Mouse (Mus musculus): ENCODE measurements around the gene Lmntd2.
"Not testable (repeated sequence)": the region's sequence is repeated elsewhere in the genome, so short reads cannot be mapped to it uniquely, and the experiment has no call there.

The Lmntd2 gene

GRCm38 (mm10) chr7:141213605-141214235 lies at the start of gene Lmntd2:
Lmntd2 (minus strand) TSS chr7:141214080.
- no peak for DNase-seq

DNA sequence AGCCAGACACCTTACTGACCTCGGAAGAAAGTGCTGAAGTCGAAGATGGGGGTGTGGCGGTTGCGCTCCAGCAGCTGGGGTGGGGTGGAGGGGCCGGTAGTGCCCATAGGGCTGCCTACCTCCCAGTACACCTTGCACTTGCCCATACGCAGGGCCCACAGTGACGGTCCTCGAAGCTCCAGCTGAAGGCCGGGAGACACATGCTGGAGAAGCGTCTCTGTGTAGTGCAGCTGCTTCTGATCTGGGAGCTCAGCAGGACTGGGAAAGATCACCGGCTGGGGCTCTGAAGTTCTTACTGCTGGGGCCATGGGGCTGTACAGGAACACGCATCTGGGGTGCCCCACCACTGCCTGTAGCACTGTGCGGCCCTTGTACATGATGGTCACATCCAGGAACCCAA lies 49.8 kb upstream of the Lmntd2 start:
- DNase-seq, result no peak

DNA sequence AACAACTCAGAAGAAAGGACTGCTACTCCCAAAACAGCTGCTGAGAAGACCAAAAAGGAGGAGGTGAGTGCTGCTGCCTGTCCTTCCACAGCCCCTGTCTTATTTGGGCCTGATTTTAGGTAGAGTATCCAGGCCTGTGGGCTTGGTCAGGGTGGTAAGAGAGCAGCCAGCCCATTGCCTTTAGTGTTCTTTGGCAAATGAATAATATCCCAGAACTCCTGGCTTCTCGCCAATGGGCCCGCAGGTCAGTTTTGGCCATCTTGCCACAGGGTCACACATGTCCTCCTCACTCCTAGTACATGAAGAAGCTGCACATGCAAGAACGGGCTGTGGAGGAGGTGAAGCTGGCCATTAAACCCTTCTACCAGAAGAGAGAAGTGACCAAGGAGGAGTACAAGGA lies 47.6 kb upstream of the Lmntd2 start:
- DNase-seq, result no peak

GRCm38 (mm10) chr7:141256159-141256558 lies 42.3 kb upstream of the Lmntd2 start:
- DNase-seq, result no peak

DNA sequence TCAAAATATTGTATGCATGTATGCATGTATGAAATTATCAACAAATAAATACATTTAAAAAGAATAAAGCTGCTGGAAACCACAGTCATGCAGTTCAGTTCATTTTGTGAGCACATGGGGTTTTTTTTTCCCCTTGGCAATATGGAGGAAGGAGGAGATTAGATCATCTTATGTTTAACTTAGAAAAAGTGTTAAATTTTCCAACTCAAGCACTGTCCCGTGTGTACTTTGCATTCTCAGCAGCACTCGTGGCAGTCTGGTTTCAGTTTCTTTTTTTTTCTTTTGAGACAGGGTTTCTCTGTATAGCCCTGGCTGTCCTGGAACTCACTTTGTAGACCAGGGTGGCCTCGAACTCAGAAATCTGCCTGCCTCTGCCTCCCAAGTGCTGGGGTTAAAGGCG lies 36.6 kb upstream of the Lmntd2 start:
- not testable (repeated sequence) for DNase-seq

DNA sequence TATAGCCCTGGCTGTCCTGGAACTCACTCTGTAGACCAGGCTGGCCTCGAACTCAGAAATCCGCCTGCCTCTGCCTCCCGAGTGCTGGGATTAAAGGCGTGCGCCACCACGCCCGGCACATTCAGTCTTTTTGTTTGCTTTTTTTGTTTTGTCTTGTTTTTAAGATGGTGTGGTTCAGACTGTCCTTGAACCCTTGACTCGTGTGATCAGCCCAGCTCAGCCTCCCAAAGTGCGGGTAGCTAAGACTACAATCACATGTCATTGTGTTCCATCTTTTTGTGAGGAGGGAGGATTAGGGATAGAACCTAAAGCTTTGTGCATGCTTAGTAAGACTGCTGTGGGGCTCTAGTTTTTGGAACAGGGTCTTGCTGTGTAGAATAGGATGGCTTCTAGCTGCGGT lies 17.7 kb upstream of the Lmntd2 start:
- DNase-seq, result no peak

GRCm38 (mm10) chr7:141231111-141231510 lies 17.2 kb upstream of the Lmntd2 start:
- DNase-seq, result no peak

DNA sequence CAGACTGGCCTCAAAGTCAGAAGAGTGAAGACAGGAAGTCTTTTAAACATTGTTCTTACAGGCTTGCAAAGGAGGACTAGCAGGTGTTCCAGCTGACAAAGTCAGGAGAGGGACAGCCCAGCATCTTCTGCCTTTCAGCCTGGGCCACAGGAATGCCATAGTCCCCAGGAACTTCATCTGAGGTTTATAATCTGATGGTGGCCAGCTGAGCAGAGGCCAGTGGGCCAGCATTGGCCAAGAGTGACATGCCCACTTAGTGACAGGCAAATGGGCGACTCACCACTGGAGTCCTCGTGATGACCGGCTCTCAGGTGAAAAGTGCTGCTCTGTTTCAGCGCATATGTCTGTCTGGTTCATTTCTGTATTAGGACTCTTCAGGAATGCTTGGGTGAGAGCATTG lies 16.7 kb upstream of the Lmntd2 start:
- DNase-seq, result no peak

DNA sequence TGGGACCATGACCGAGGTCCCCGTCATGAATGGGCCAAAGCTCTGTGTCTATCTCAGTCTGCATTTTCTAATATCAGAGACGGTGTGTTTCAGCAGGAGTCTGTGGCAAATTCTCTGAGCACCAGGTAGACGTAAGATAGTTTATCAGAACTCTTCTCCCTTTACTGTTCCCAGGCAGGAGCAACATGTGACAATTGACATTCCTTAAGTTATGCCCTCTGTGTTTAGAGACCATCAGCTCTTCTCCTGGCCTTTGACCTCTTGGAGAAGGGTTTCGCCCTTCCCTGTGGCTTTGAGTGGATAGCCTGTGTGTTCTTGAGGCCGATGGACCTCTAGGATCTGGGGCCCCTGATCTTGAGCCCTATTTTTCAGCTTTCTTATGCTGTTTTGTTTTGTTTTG lies 15.8 kb upstream of the Lmntd2 start:
- no peak for DNase-seq

DNA sequence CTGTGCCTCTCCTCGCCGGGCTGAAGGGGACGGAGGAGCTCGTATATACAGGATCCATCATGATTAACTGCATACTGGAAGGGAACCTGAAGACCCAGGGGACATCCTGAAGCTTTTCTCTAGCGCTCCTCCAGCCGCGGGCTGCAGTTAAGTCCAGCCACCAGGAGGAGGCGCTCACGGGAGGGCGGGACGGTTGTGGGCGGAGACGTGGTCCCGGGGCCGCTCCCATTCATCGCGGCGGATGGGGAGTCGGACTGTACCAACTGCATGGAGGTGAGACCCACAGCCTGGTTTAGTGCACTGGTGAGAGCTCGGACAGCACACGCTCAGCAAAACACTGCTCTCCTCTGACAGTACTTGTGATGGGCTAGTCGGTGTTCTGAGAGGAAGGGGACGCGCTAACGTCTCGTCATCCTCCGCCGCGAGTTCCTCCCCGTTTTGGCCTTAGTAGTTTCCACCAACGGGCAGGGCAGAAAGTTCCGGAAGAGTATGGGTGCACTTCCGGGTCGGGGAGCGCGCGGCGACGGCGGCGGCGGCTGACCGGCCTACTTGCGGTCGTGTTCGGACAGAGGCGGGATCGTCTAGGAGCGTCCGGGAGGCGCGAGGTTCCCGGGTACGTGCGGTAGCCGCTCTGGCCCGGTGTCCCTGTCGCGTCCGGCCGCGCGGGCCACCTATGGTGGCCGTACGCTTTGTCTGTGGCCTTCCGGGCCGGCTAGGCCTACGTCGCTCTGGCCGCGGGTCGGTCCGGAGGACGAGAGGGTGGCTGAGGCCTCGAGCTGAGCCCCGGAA lies 14.6 kb upstream of the Lmntd2 start, which contains the start of gene Phrf1:
Gene Phrf1 (plus strand): TSS at position 506 of the 789 bp plus-strand sequence.
- peak; percentile 96 for DNase-seq

DNA sequence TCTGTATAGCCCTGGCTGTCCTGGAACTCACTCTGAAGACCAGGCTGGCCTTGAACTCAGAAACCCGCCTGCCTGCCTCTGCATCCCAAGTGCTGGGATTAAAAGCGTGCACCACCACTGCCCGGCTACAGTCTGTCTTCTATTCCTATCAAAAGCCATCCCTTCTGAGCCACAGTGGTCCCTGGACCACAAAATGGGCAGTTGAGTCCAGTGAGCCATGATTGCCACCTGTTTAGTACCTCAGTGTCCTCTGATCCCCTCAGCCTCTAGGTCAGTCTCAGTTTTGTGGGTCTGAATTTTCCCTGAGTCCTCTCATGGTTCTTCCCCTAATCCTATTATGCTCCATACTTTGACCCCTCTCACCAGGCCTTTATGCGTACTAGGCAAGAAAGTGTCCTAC lies 13.9 kb upstream of the Lmntd2 start:
- DNase-seq, result no peak

DNA sequence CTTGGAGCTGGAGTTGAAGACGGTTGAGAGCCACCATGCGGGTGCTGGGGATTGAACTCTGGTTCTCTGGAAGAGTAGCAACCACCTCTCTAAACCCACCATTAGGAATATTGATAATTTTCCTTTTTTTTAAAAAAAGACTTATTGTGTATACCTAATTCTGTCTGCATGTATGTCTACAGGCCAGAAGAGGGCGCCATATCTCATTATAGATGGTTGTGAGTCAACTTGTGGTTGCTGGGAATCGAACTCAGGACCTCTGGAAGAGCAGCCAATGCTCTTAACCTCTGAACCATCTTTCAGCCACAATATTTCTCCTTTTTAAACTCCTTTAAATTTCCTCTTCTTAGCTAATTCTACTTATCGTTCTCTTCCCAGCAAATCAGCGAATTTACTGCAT lies 12.7 kb upstream of the Lmntd2 start:
- no peak for DNase-seq

GRCm38 (mm10) chr7:141222696-141223215 lies 8.9 kb upstream of the Lmntd2 start:
- no peak for DNase-seq

- DNase-seq, result no peak
Measured at GRCm38 (mm10) chr7:141222126-141222467, 8.2 kb upstream of the Lmntd2 start.

DNA sequence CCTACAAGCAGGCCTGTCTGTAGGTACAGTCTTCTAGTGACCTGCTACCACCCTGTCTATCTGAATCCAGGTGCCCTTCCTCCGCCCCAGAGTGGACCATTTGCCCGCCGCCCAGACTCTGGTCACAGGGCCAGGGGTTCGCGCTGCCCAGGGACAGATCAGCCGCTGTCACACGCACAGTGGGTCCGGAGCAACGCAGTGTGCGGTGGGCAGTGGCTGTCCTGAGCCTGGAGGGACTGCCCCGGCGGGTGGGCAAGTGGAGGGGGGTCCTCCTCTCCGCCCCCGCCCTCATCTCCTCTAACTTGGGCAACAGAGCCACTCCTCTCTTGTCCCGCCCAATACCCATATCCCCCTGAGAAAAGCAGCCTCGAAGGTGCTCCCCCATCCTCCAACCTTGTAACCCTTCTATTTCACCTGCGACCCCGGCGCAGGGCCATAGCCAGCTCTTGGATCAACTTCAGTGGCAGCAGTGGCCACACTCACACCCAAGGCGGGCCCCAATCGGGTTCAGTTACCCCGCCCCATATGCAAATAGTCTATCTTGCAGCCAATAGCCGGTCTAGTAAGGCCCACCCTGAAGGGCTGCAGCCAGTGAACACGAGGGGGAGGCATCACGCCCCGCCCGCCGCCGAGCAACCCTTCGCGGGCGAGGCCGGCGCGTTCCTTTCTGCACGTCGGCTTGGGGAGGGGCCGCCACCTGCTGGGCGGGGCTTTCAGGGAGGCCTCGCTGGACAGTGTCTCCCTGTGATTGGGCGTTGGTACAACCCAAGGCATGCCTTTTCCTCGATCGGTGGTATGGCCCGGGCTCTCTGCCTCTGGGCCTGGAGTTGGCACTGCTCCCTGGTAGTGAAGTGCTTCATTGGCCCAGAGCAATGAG lies 7.6 kb upstream of the Lmntd2 start:
- DNase-seq, result peak; percentile 96

GRCm38 (mm10) chr7:141220377-141220776 lies 6.5 kb upstream of the Lmntd2 start:
- DNase-seq, result no peak

- no peak for DNase-seq
Measured at GRCm38 (mm10) chr7:141219558-141220099, 5.7 kb upstream of the Lmntd2 start.

GRCm38 (mm10) chr7:141218557-141219133 lies 4.8 kb upstream of the Lmntd2 start:
- no peak for DNase-seq

- no peak for DNase-seq
Measured at GRCm38 (mm10) chr7:141218141-141218540, 4.3 kb upstream of the Lmntd2 start.

DNA sequence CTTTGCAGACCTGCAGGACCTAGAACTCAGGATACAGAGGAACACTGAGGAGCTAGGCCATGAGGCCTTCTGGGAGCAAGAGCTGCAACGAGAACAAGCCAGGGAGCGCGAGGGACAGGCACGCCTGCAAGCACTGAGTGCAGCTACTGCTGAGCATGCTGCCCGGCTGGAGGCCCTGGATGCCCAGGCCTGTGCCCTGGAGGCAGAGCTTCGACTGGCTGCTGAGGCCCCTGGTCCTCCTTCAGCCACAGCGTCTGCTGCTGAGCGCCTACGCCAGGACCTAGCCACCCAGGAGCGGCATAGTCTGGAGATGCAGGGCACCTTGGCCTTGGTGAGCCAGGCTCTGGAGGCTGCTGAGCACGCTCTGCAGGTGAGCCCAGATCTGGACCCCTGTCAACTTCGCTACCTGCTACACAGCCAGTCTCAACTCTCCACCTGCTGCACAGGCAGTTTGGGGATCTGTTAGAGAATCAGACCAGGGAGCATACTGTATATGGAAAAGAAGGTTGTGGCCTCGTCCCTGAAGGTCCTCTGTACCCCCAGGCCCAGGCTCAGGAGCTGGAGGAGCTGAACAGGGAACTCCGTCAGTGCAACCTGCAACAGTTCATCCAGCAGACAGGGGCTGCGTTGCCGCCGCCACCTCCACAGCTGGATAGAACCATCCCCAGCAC lies 3.6 kb upstream of the Lmntd2 start:
- no peak for DNase-seq

DNA sequence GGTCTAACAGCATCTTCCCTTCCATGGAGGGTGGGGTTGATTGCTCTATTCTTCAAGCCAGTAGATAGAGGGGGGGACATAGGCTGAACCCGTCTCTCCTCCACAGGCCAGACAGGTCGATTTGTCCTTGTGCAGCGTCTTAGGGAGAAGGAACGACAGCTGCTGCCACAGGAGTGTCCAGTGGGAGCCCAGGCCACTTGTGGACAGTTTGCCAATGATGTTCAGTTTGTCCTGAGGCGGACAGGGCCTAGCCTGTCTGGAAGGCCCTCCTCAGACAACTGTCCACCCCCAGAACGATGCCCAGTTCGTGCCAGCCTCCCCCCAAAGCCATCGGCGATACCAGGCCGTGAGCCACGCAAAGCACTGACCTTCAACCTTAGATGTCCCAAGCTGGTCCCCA lies 3.0 kb upstream of the Lmntd2 start:
- no peak for DNase-seq
